Mouse (Mus musculus) c-Kit-positive CD71-negative TER-119-negative erythroid progenitor cells, embryonic 14.5 days (primary cell): ENCODE data around the gene Mylk4.
A peak's percentile ranks its signal among the peaks of the same experiment; 100 is the strongest.

Source experiments
- DNase-seq: peaks from one replicate; pipeline ENCODE4 v3.0.0-alpha.2; 2013; ENCODE audit warnings: low read depth

Gene Mylk4

GRCm38 (mm10) chr13:32706651-32707288, 77.0 kb downstream of the Mylk4 start:
- DNase-seq = no peak

GRCm38 (mm10) chr13:32705315-32705714, 78.4 kb downstream of the Mylk4 start:
- DNase-seq = no peak

GRCm38 (mm10) chr13:32704911-32705310, 78.8 kb downstream of the Mylk4 start:
- DNase-seq = no peak

- no peak for DNase-seq
Measured at GRCm38 (mm10) chr13:32701564-32701963, 82.2 kb downstream of the Mylk4 start.

GRCm38 (mm10) chr13:32699376-32699775, 84.4 kb downstream of the Mylk4 start:
- no peak for DNase-seq

GRCm38 (mm10) chr13:32698956-32699355, 84.8 kb downstream of the Mylk4 start:
- no peak for DNase-seq

- DNase-seq = no peak
Measured at GRCm38 (mm10) chr13:32693886-32694455, 89.8 kb downstream of the Mylk4 start.

- no peak for DNase-seq
Measured at GRCm38 (mm10) chr13:32692563-32692962, 91.2 kb downstream of the Mylk4 start.

- DNase-seq = no peak
Measured at GRCm38 (mm10) chr13:32690279-32690678, 93.5 kb downstream of the Mylk4 start.

- DNase-seq = peak; percentile 45
Measured at GRCm38 (mm10) chr13:32680868-32681515, 102.8 kb downstream of the Mylk4 start.

- no peak for DNase-seq
Measured at GRCm38 (mm10) chr13:32680121-32680551, 103.6 kb downstream of the Mylk4 start.

- DNase-seq = no peak
Measured at GRCm38 (mm10) chr13:32678998-32679397, 104.8 kb downstream of the Mylk4 start.

GRCm38 (mm10) chr13:32670782-32671181, 113.0 kb downstream of the Mylk4 start:
- DNase-seq = no peak

- no peak for DNase-seq
Measured at GRCm38 (mm10) chr13:32668296-32668695, 115.5 kb downstream of the Mylk4 start.

- no peak for DNase-seq
Measured at GRCm38 (mm10) chr13:32667386-32667785, 116.4 kb downstream of the Mylk4 start.

GRCm38 (mm10) chr13:32662041-32662440, 121.7 kb downstream of the Mylk4 start:
- DNase-seq = no peak

GRCm38 (mm10) chr13:32660294-32660693, 123.5 kb downstream of the Mylk4 start:
- DNase-seq = no peak

GRCm38 (mm10) chr13:32659271-32659670, 124.5 kb downstream of the Mylk4 start:
- no peak for DNase-seq

- no peak for DNase-seq
Measured at GRCm38 (mm10) chr13:32657583-32657982, 126.2 kb downstream of the Mylk4 start.
